Mouse (Mus musculus): ENCODE measurements around the gene Traf3ip3. TPM values are rescaled to one million over a fixed set of nuclear protein-coding genes. Genes with fewer than 3 reads are reported as not detected.

The Traf3ip3 gene
- polyA plus RNA-seq (2014; fragmentation: Nextera tagmentation; extraction: Ambion mirVana) = 8.5 and 9.2 TPM in 2 replicates

DNA sequence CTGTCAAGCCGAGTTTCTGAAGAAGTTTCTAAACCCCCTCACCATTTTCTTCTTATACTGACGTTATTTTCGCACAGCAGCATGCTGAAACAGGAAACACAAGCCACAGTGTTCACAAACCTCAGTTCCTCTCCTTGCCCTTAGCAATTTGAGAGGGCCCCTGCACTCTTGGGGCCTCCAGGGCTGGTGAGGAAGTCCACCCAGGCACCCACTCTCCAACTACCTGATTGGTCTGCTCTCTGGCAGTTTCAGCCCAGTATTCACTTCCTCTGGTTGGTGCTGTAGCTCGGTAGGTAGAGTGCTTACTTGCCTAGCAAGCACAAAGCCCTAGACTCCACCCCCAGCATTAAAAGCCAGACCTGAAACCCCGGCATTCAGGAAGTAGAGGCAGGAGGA lies at the start of gene Traf3ip3:
TSS of gene Traf3ip3 (minus strand) at position 321 of the 396 bp plus-strand sequence.
- Histone ChIP-seq H3K27ac (ENCODE audit: low read depth, low read length) (peak within 1 kb of the TSS; percentile 34; the same call in 1 of the 2 replicates), H3K9me3 (ENCODE audit: control insufficient read depth, low read length) (no peaks in the 10 kb centered on the region), H3K4me3 (ENCODE audit: low read depth, low read length) (peak within 1 kb of the TSS; percentile 13), H3K9ac (ENCODE audit: low read depth, low read length) (peak within 1 kb of the TSS; percentile 31; the same call in 1 of the 2 replicates), H3K4me1 (replicated peaks; ENCODE audit: control insufficient read depth, insufficient read depth, low read length) (no peaks in the 10 kb centered on the region; the same call in 1 of the 2 replicates), H3K27me3 (replicated peaks; ENCODE audit: control insufficient read depth, insufficient read depth, low read length) (no peaks in the 10 kb centered on the region), H3K36me3 (ENCODE audit: control insufficient read depth, insufficient read depth, low read length) (no peaks in the 10 kb centered on the region), H3K4me2 (peak within 1 kb of the TSS; percentile 39)
- 29% methylated on average over 5 of the region's 5 CpGs for WGBS
- DNase-seq (ENCODE audit: low spot score) (peak; percentile 34), ATAC-seq (replicated peaks; ENCODE audit: low FRiP score) (peak; percentile 63)

DNA sequence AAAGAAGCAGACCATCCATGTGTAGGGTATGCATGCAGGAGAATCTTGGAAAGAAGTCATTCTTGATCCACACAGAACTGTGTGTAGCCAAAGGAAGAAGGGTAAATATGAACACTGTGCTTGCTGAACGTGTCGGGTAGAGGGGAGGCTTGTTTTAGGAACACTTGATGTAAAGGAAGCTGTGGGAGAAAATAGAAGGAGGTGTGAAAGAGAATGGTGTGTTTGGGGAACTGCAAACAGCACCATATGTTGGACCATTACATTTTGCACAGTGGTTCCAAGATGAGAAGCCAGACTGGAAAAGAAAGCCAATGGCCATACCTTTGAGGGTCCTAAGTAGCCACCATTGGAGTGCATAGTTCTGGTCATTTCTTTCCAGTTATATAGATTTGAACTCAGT lies 48.5 kb upstream of the Traf3ip3 start:
- Histone ChIP-seq H3K27ac (ENCODE audit: low read depth, low read length) (no peak overlapping the region), H3K4me1 (replicated peaks; ENCODE audit: control insufficient read depth, insufficient read depth, low read length) (no peaks in the 10 kb centered on the region), H3K9ac (ENCODE audit: low read depth, low read length) (no peak overlapping the region), H3K9me3 (ENCODE audit: control insufficient read depth, low read length) (no peaks in the 10 kb centered on the region), H3K27me3 (replicated peaks; ENCODE audit: control insufficient read depth, insufficient read depth, low read length) (no peaks in the 10 kb centered on the region), H3K36me3 (ENCODE audit: control insufficient read depth, insufficient read depth, low read length) (no peaks in the 10 kb centered on the region), H3K4me3 (ENCODE audit: low read depth, low read length) (no peak overlapping the region), H3K4me2 (no peak overlapping the region)
- 77% methylated on average over 2 of the region's 2 CpGs for WGBS
- ATAC-seq (replicated peaks; ENCODE audit: low FRiP score) (no peak), DNase-seq (ENCODE audit: low spot score) (no peak)

DNA sequence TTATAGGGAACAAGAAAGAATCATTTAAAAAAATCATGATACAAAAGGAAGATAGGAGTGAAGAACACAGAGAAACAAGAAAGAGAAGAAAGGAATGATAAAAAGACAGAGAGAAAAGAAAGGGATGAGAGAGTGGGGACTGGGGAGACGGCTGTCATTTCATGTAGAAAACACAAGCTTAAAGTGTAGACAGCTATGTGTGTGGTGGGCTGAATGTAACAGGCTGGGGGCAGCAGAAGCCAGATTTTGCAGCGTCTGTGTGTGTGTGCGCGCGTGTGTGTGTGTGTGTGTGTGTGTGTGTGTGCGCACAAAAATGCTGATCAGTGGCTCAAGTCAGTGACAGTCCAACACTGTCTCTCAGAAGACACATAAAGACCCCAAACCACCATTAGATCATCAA lies 42.7 kb upstream of the Traf3ip3 start:
- Histone ChIP-seq H3K4me1 (replicated peaks; ENCODE audit: control insufficient read depth, insufficient read depth, low read length) (no peaks in the 10 kb centered on the region), H3K27me3 (replicated peaks; ENCODE audit: control insufficient read depth, insufficient read depth, low read length) (no peaks in the 10 kb centered on the region), H3K4me3 (ENCODE audit: low read depth, low read length) (no peak overlapping the region), H3K27ac (ENCODE audit: low read depth, low read length) (no peak overlapping the region), H3K9ac (ENCODE audit: low read depth, low read length) (no peak overlapping the region), H3K9me3 (ENCODE audit: control insufficient read depth, low read length) (no peaks in the 10 kb centered on the region), H3K4me2 (no peak overlapping the region), H3K36me3 (ENCODE audit: control insufficient read depth, insufficient read depth, low read length) (no peaks in the 10 kb centered on the region)
- DNase-seq (ENCODE audit: low spot score) (no peak), ATAC-seq (replicated peaks; ENCODE audit: low FRiP score) (no peak)
- 81% methylated on average over 6 of the region's 6 CpGs for WGBS

DNA sequence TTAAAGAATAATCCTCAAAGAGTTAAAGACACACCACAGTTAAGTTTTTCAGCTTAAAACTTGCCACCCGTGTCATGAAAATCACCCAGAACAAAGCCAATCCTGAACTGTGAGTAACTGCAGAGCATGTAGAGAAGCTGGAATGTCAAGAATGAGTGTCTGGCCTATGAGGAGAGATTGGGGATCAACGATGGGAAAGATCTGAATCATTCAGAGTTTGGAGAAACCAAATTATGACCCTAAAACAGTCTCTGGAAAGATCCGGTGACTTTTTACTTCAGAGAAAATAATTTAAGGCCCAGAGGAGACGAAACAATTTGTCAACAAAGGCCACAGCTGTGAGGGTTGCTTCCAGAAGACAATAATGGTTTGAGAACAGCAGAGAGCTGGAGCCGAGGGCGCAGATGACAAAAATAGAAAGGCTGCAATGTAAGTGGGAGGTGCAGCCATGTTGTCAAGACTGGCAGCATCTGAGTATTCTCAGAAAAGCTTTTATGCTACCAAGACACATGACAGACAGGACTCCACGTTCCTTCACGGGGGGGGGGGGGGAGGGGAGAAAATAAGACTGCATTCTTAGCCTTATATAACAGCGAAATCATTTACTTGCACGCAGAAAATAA lies 42.2 kb upstream of the Traf3ip3 start:
- ATAC-seq (replicated peaks; ENCODE audit: low FRiP score) (no peak), DNase-seq (ENCODE audit: low spot score) (no peak)
- 56% methylated on average over 10 of the region's 10 CpGs for WGBS
- no peaks in the 10 kb centered on the region for H3K4me1 ChIP-seq (replicated peaks; ENCODE audit: control insufficient read depth, insufficient read depth, low read length)
- no peak overlapping the region for H3K4me3 ChIP-seq (ENCODE audit: low read depth, low read length)
- no peaks in the 10 kb centered on the region for H3K9me3 ChIP-seq (ENCODE audit: control insufficient read depth, low read length)
- H3K27me3 ChIP-seq (replicated peaks; ENCODE audit: control insufficient read depth, insufficient read depth, low read length) = no peaks in the 10 kb centered on the region
- H3K9ac ChIP-seq (ENCODE audit: low read depth, low read length) = no peak overlapping the region
- H3K36me3 ChIP-seq (ENCODE audit: control insufficient read depth, insufficient read depth, low read length) = no peaks in the 10 kb centered on the region
- no peak overlapping the region for H3K4me2 ChIP-seq
- no peak overlapping the region for H3K27ac ChIP-seq (ENCODE audit: low read depth, low read length)

DNA sequence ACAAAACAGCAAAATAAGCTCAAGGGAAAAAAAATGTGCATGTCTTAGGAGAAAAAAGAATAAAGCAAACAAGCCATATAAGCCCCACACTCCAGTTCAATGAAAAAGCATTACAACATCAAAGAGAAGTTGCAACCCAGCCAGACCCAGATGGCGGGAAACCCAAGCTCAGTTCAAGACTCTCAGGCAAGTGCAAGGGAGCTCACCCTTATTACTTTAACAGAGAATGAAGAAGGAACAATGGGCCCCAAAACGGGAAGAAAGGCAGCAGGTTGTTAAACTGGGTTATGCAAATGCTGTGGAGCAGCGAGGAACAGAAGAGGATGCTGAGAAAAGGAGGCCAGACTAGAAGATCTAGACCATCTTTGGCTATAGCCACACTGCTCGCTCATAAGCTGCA lies 41.4 kb upstream of the Traf3ip3 start:
- Histone ChIP-seq H3K36me3 (ENCODE audit: control insufficient read depth, insufficient read depth, low read length) (no peaks in the 10 kb centered on the region), H3K9ac (ENCODE audit: low read depth, low read length) (no peak overlapping the region), H3K4me3 (ENCODE audit: low read depth, low read length) (no peak overlapping the region), H3K4me1 (replicated peaks; ENCODE audit: control insufficient read depth, insufficient read depth, low read length) (no peaks in the 10 kb centered on the region), H3K27me3 (replicated peaks; ENCODE audit: control insufficient read depth, insufficient read depth, low read length) (no peaks in the 10 kb centered on the region), H3K27ac (ENCODE audit: low read depth, low read length) (no peak overlapping the region), H3K4me2 (no peak overlapping the region), H3K9me3 (ENCODE audit: control insufficient read depth, low read length) (no peaks in the 10 kb centered on the region)
- no peak for ATAC-seq (replicated peaks; ENCODE audit: low FRiP score)
- WGBS = 56% methylated on average over 4 of the region's 4 CpGs
- no peak for DNase-seq (ENCODE audit: low spot score)

DNA sequence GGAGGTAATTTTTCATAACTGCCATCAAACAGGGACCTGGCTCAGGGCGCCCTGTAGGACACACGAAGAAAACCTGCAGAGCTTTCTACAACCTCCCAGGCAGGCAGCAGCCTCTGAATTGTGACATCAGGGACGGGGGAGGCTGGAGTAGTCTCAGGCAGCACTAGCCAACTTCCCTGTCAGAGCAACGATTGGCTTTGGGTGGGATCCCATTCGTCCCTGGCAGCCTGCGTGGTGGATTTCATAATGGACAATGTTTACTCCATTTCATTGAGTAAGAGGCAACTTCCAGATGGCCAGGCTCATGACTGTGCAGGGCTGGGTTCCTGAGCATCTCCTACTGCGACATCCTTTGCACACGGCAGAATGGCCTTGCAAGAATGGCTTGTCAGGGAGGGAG lies 40.7 kb upstream of the Traf3ip3 start:
- WGBS = 68% methylated on average over 8 of the region's 8 CpGs
- H3K9me3 ChIP-seq (ENCODE audit: control insufficient read depth, low read length) = no peaks in the 10 kb centered on the region
- H3K4me1 ChIP-seq (replicated peaks; ENCODE audit: control insufficient read depth, insufficient read depth, low read length) = no peaks in the 10 kb centered on the region
- no peak overlapping the region for H3K27ac ChIP-seq (ENCODE audit: low read depth, low read length)
- H3K4me2 ChIP-seq = no peak overlapping the region
- no peak overlapping the region for H3K4me3 ChIP-seq (ENCODE audit: low read depth, low read length)
- H3K36me3 ChIP-seq (ENCODE audit: control insufficient read depth, insufficient read depth, low read length) = no peaks in the 10 kb centered on the region
- no peak overlapping the region for H3K9ac ChIP-seq (ENCODE audit: low read depth, low read length)
- ATAC-seq (replicated peaks; ENCODE audit: low FRiP score) = no peak
- H3K27me3 ChIP-seq (replicated peaks; ENCODE audit: control insufficient read depth, insufficient read depth, low read length) = no peaks in the 10 kb centered on the region
- DNase-seq (ENCODE audit: low spot score) = no peak

DNA sequence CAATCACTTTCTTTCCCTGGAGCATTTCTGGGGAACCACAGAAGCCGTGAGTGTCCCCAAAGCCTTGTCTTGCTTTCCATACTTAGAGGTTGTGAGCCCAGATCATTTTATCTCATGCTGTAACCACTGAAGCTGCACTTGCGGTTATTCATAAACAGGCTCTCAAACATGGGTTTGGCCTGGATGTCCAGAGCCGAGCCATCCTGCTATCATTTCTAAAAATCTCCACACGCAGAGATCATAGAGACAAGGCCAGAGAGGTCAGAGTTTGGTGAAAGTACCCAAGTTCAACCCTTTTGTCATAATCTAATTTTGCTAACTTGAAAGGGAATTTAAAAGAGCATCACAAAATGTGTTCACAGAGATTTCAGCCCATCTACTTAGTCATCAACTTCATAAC lies 39.9 kb upstream of the Traf3ip3 start:
- Histone ChIP-seq H3K27me3 (replicated peaks; ENCODE audit: control insufficient read depth, insufficient read depth, low read length) (no peaks in the 10 kb centered on the region), H3K9ac (ENCODE audit: low read depth, low read length) (no peak overlapping the region), H3K9me3 (ENCODE audit: control insufficient read depth, low read length) (no peaks in the 10 kb centered on the region), H3K36me3 (ENCODE audit: control insufficient read depth, insufficient read depth, low read length) (no peaks in the 10 kb centered on the region), H3K4me3 (ENCODE audit: low read depth, low read length) (no peak overlapping the region), H3K27ac (ENCODE audit: low read depth, low read length) (no peak overlapping the region), H3K4me2 (no peak overlapping the region), H3K4me1 (replicated peaks; ENCODE audit: control insufficient read depth, insufficient read depth, low read length) (no peaks in the 10 kb centered on the region)
- DNase-seq (ENCODE audit: low spot score) (no peak), ATAC-seq (replicated peaks; ENCODE audit: low FRiP score) (no peak)
- WGBS = 83% methylated on average over 4 of the region's 4 CpGs

DNA sequence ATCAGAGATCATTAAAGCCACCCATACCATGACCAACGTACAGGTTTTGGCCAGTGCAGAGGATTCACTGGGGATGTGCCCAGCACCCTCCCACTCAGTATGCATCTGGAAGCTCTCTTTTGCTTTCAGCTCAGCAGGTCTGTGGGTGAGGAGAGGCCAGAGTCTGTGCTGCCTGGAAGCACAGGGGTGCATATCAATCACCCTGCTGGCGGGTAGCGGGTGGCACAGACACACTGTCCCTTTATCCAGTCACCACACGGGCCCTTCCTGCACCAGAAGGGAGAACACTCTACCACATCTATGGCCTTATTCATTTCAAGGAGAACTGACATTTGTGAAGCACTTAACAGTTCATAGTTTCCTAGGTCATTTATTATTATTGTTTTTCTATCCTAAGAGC lies 36.9 kb upstream of the Traf3ip3 start:
- ATAC-seq (replicated peaks; ENCODE audit: low FRiP score) (no peak), DNase-seq (ENCODE audit: low spot score) (no peak)
- no peaks in the 10 kb centered on the region for H3K36me3 ChIP-seq (ENCODE audit: control insufficient read depth, insufficient read depth, low read length)
- no peak overlapping the region for H3K9ac ChIP-seq (ENCODE audit: low read depth, low read length)
- no peak overlapping the region for H3K4me2 ChIP-seq
- no peaks in the 10 kb centered on the region for H3K27me3 ChIP-seq (replicated peaks; ENCODE audit: control insufficient read depth, insufficient read depth, low read length)
- H3K9me3 ChIP-seq (ENCODE audit: control insufficient read depth, low read length) = no peaks in the 10 kb centered on the region
- H3K4me1 ChIP-seq (replicated peaks; ENCODE audit: control insufficient read depth, insufficient read depth, low read length) = no peaks in the 10 kb centered on the region
- no peak overlapping the region for H3K4me3 ChIP-seq (ENCODE audit: low read depth, low read length)
- 53% methylated on average over 4 of the region's 4 CpGs for WGBS
- no peak overlapping the region for H3K27ac ChIP-seq (ENCODE audit: low read depth, low read length)

DNA sequence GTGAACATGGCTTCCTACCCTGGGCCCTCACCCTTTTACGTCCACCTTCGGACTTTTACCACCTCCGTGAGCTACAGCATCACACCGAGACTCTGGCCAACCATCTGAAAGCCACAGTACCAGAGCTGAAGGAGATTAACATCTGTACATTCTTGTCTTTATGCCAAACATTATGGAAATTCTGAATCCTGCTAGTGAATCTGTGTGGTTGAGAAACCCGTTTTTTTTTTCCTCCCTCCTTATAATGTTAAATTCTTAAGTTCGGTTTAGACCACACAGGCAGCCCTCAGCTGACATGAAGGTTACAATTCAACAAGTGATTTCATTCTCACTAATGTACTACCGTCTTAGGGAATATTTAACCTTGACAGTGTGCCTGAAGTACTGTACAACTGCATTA lies 33.4 kb upstream of the Traf3ip3 start:
- no peaks in the 10 kb centered on the region for H3K36me3 ChIP-seq (ENCODE audit: control insufficient read depth, insufficient read depth, low read length)
- no peaks in the 10 kb centered on the region for H3K9me3 ChIP-seq (ENCODE audit: control insufficient read depth, low read length)
- H3K4me3 ChIP-seq (ENCODE audit: low read depth, low read length) = no peak overlapping the region
- ATAC-seq (replicated peaks; ENCODE audit: low FRiP score) = no peak
- no peak overlapping the region for H3K4me2 ChIP-seq
- H3K9ac ChIP-seq (ENCODE audit: low read depth, low read length) = no peak overlapping the region
- no peaks in the 10 kb centered on the region for H3K4me1 ChIP-seq (replicated peaks; ENCODE audit: control insufficient read depth, insufficient read depth, low read length)
- WGBS = 87% methylated on average over 7 of the region's 7 CpGs
- no peaks in the 10 kb centered on the region for H3K27me3 ChIP-seq (replicated peaks; ENCODE audit: control insufficient read depth, insufficient read depth, low read length)
- DNase-seq (ENCODE audit: low spot score) = no peak
- no peak overlapping the region for H3K27ac ChIP-seq (ENCODE audit: low read depth, low read length)

Measured in liver, embryonic 11.5 days (tissue).